Mouse (Mus musculus) hindbrain, embryonic 13.5 days (tissue): Measurements from ENCODE around the gene Tmem256. TPM values are rescaled to one million over a fixed set of nuclear protein-coding genes. Genes with fewer than 3 reads are reported as not detected.
A peak's percentile ranks its signal among the peaks of the same experiment; 100 is the strongest.

Source experiments
- ATAC-seq: fragments of 200-750 bp; cut with Nextera tagmentation; 2 replicates; pipeline ENCODE4 v1.8.0; 2017; ENCODE audit warnings: moderate TSS enrichment; ENCODE audit not compliant: low FRiP score
- H3K27ac ChIP-seq: fragments of 300-500 bp; sonication (generic); 2 replicates; pipeline ENCODE4 v1.5.1; 2015; ENCODE audit warnings: inconsistent platforms, mild to moderate bottlenecking, moderate library complexity
- H3K27me3 ChIP-seq: fragments of 300-500 bp; sonication (generic); 2 replicates; pipeline ENCODE4 v1.6.1; 2015; ENCODE audit warnings: mild to moderate bottlenecking, inconsistent platforms
- H3K36me3 ChIP-seq: fragments of 300-500 bp; sonication (generic); 2 replicates; pipeline ENCODE4 v1.6.1; 2015; ENCODE audit warnings: mild to moderate bottlenecking, inconsistent platforms
- H3K4me1 ChIP-seq: fragments of 300-500 bp; sonication (generic); replicated peaks from 2 replicates; pipeline ENCODE4 v1.6.1; 2015; ENCODE audit warnings: inconsistent platforms
- H3K4me2 ChIP-seq: fragments of 300-500 bp; sonication (generic); 2 replicates; pipeline ENCODE4 v1.6.1; 2015; ENCODE audit warnings: inconsistent platforms, mild to moderate bottlenecking, moderate library complexity
- H3K4me3 ChIP-seq: fragments of 300-500 bp; sonication (generic); 2 replicates; pipeline ENCODE4 v1.5.1; 2015; ENCODE audit warnings: mild to moderate bottlenecking, inconsistent platforms
- H3K9ac ChIP-seq: fragments of 300-500 bp; sonication (generic); 2 replicates; pipeline ENCODE4 v1.6.1; 2015; ENCODE audit warnings: mild to moderate bottlenecking, inconsistent platforms
- H3K9me3 ChIP-seq: fragments of 300-500 bp; sonication (generic); 2 replicates; pipeline ENCODE4 v1.6.1; 2016; ENCODE audit warnings: inconsistent platforms
- WGBS: fragments of 180-500 bp; shearing (Covaris S2); methylation state at CpG from one replicate; pipeline ENCODE4 v1.1.7; 2015; 5-methylcytosine and 5-hydroxymethylcytosine counted together
- polyA plus RNA-seq: library from polyadenylated mRNA; unstranded; fragments of >200 nt; fragmentation: Nextera tagmentation; extraction: Ambion mirVana; gene quantifications from 2 replicates; pipeline ENCODE4 v1.2.1, GENCODE M21; 2015

The Tmem256 gene
- polyA plus RNA-seq, 1 experiment from 2014 or later = 374 TPM

- Histone ChIP-seq H3K4me2 (no peak overlapping the region), H3K27me3 (no peaks in the 10 kb centered on the region), H3K9ac (no peak overlapping the region), H3K4me3 (no peak overlapping the region), H3K9me3 (no peaks in the 10 kb centered on the region), H3K4me1 (no peaks in the 10 kb centered on the region), H3K36me3 (no peaks in the 10 kb centered on the region; the same call in none of the 2 replicates), H3K27ac (no peak overlapping the region)
- no peak for ATAC-seq
- 95% methylated on average over 8 of the region's 8 CpGs for WGBS
Measured at GRCm38 (mm10) chr11:69818871-69819270, 19.4 kb upstream of the Tmem256 start.

GRCm38 (mm10) chr11:69822080-69822479 lies 16.2 kb upstream of the Tmem256 start, which contains the start of gene Spem1:
Spem1 (minus strand) TSS chr11:69822180.
- Histone ChIP-seq H3K9me3 (no peaks in the 10 kb centered on the region), H3K36me3 (peaks cover 31% of the 10 kb centered on the region), H3K4me1 (no peaks in the 10 kb centered on the region), H3K4me3 (no peak within 1 kb of the TSS), H3K4me2 (no peak within 1 kb of the TSS), H3K27ac (no peak within 1 kb of the TSS), H3K27me3 (no peaks in the 10 kb centered on the region), H3K9ac (no peak within 1 kb of the TSS)
- no peak for ATAC-seq
- 93% methylated on average over 3 of the region's 3 CpGs for WGBS

GRCm38 (mm10) chr11:69823456-69823855 lies 14.9 kb upstream of the Tmem256 start:
- H3K4me3 ChIP-seq = no peak overlapping the region
- peaks cover 45% of the 10 kb centered on the region for H3K36me3 ChIP-seq
- H3K4me2 ChIP-seq = no peak overlapping the region
- no peaks in the 10 kb centered on the region for H3K4me1 ChIP-seq
- ATAC-seq = no peak
- 68% methylated on average over 2 of the region's 2 CpGs for WGBS
- H3K9me3 ChIP-seq = no peaks in the 10 kb centered on the region
- no peak overlapping the region for H3K27ac ChIP-seq
- H3K9ac ChIP-seq = no peak overlapping the region
- H3K27me3 ChIP-seq = no peaks in the 10 kb centered on the region

- no peak for ATAC-seq
- Histone ChIP-seq H3K27me3 (no peaks in the 10 kb centered on the region), H3K27ac (0 out of 2 replicates have a peak overlapping the region, but pooled peaks have one; percentile 12), H3K36me3 (peaks cover 87% of the 10 kb centered on the region), H3K4me2 (no peak overlapping the region), H3K4me1 (peaks cover 28% of the 10 kb centered on the region), H3K4me3 (no peak overlapping the region), H3K9me3 (no peaks in the 10 kb centered on the region), H3K9ac (peak overlapping the region; percentile 43; the same call in 1 of the 2 replicates)
- WGBS = 63% methylated on average over 5 of the region's 5 CpGs
Measured at GRCm38 (mm10) chr11:69828832-69829231, 9.5 kb upstream of the Tmem256 start.

- no peak for ATAC-seq
- Histone ChIP-seq H3K4me3 (peak overlapping the region; percentile 98), H3K27ac (0 out of 2 replicates have a peak overlapping the region, but pooled peaks have one; percentile 99), H3K9me3 (no peaks in the 10 kb centered on the region), H3K9ac (peak overlapping the region; percentile 99), H3K27me3 (no peaks in the 10 kb centered on the region), H3K4me1 (peaks cover 52% of the 10 kb centered on the region), H3K4me2 (peak overlapping the region; percentile 99), H3K36me3 (peaks cover 42% of the 10 kb centered on the region)
- WGBS = 52% methylated on average over 8 of the region's 8 CpGs
Measured at GRCm38 (mm10) chr11:69833554-69833953, 4.8 kb upstream of the Tmem256 start.

- Histone ChIP-seq H3K4me1 (peaks cover 52% of the 10 kb centered on the region), H3K9me3 (no peaks in the 10 kb centered on the region)
- WGBS = 4% methylated on average over 43 of the region's 48 CpGs
Measured at GRCm38 (mm10) chr11:69834001-69834549, 4.2 kb upstream of the Tmem256 start.

GRCm38 (mm10) chr11:69835326-69835965 lies 2.9 kb upstream of the Tmem256 start:
- no peaks in the 10 kb centered on the region for H3K9me3 ChIP-seq
- H3K9ac ChIP-seq = peak overlapping the region; percentile 99
- H3K36me3 ChIP-seq = peaks cover 32% of the 10 kb centered on the region
- peak overlapping the region; percentile 99 for H3K27ac ChIP-seq
- no peak for ATAC-seq
- 2% methylated on average over 9 of the region's 9 CpGs for WGBS
- peak overlapping the region; percentile 98 for H3K4me3 ChIP-seq
- no peaks in the 10 kb centered on the region for H3K27me3 ChIP-seq
- H3K4me1 ChIP-seq = peaks cover 53% of the 10 kb centered on the region
- peak overlapping the region; percentile 99 for H3K4me2 ChIP-seq

More at GRCm38 (mm10) chr11:69834001-69834549, 4.2 kb upstream of the Tmem256 start:
- H3K36me3 ChIP-seq = peaks cover 37% of the 10 kb centered on the region
- peak overlapping the region; percentile 99; the same call in 1 of the 2 replicates for H3K27ac ChIP-seq
- H3K27me3 ChIP-seq = no peaks in the 10 kb centered on the region
- no peak for ATAC-seq
- H3K9ac ChIP-seq = peak overlapping the region; percentile 99
- peak overlapping the region; percentile 98 for H3K4me3 ChIP-seq
- H3K4me2 ChIP-seq = peak overlapping the region; percentile 99

GRCm38 (mm10) chr11:69835966-69836335 lies 2.4 kb upstream of the Tmem256 start:
- Histone ChIP-seq H3K9me3 (no peaks in the 10 kb centered on the region), H3K36me3 (peaks cover 28% of the 10 kb centered on the region), H3K27ac (peak overlapping the region; percentile 99), H3K4me1 (peaks cover 53% of the 10 kb centered on the region), H3K9ac (peak overlapping the region; percentile 99), H3K27me3 (no peaks in the 10 kb centered on the region), H3K4me3 (peak overlapping the region; percentile 98), H3K4me2 (peak overlapping the region; percentile 99)
- ATAC-seq = no peak
- WGBS = 7% methylated on average over 4 of the region's 4 CpGs

GRCm38 (mm10) chr11:69836703-69837576 lies 1.4 kb upstream of the Tmem256 start:
- no peaks in the 10 kb centered on the region for H3K9me3 ChIP-seq
- H3K27me3 ChIP-seq = no peaks in the 10 kb centered on the region
- peak overlapping the region; percentile 99 for H3K4me2 ChIP-seq
- H3K27ac ChIP-seq = peak overlapping the region; percentile 99
- H3K36me3 ChIP-seq = peaks cover 20% of the 10 kb centered on the region
- peak; percentile 2; the same call in 1 of the 2 replicates for ATAC-seq
- peak overlapping the region; percentile 99 for H3K9ac ChIP-seq
- peak overlapping the region; percentile 98 for H3K4me3 ChIP-seq
- WGBS = under 1% methylated on average over 43 of the region's 52 CpGs
- H3K4me1 ChIP-seq = peaks cover 53% of the 10 kb centered on the region

GRCm38 (mm10) chr11:69837604-69837951 lies 736 bp upstream of the Tmem256 start, which contains the start of gene Nlgn2:
Nlgn2 (minus strand) TSS chr11:69837784.
- peak; percentile 77 for ATAC-seq
- Histone ChIP-seq H3K4me3 (peak within 1 kb of the TSS; percentile 98), H3K4me2 (peak within 1 kb of the TSS; percentile 99), H3K9me3 (no peaks in the 10 kb centered on the region), H3K27me3 (no peaks in the 10 kb centered on the region), H3K4me1 (peaks cover 46% of the 10 kb centered on the region), H3K9ac (peak within 1 kb of the TSS; percentile 99), H3K36me3 (peaks cover 14% of the 10 kb centered on the region), H3K27ac (peak within 1 kb of the TSS; percentile 99)
- WGBS = under 1% methylated on average over 32 of the region's 32 CpGs

- Histone ChIP-seq H3K9ac (peak overlapping the region; percentile 69), H3K4me1 (peaks cover 35% of the 10 kb centered on the region), H3K36me3 (peaks cover 2% of the 10 kb centered on the region), H3K4me3 (peak overlapping the region; percentile 98), H3K27me3 (no peaks in the 10 kb centered on the region), H3K9me3 (no peaks in the 10 kb centered on the region), H3K27ac (peak overlapping the region; percentile 89), H3K4me2 (peak overlapping the region; percentile 99)
- WGBS = 2% methylated on average over 7 of the region's 7 CpGs
- no peak for ATAC-seq
Measured at GRCm38 (mm10) chr11:69838714-69839104, 395 bp downstream of the Tmem256 start.

- WGBS = under 1% methylated on average over 37 of the region's 38 CpGs
- Histone ChIP-seq H3K27ac (peak within 1 kb of the TSS; percentile 98), H3K4me1 (peaks cover 45% of the 10 kb centered on the region), H3K36me3 (peaks cover 32% of the 10 kb centered on the region), H3K4me3 (peak within 1 kb of the TSS; percentile 74), H3K4me2 (peak within 1 kb of the TSS; percentile 92), H3K9me3 (no peaks in the 10 kb centered on the region), H3K27me3 (no peaks in the 10 kb centered on the region), H3K9ac (peak within 1 kb of the TSS; percentile 90)
- peak; percentile 92 for ATAC-seq
Measured at GRCm38 (mm10) chr11:69846198-69846680, 7.9 kb downstream of the Tmem256 start, which contains the start of gene Plscr3. Plscr3 (plus strand) TSS chr11:69846376.
